Mouse (Mus musculus): ENCODE measurements around the gene Gm10471. TPM values are rescaled to one million over a fixed set of nuclear protein-coding genes. Genes with fewer than 3 reads are reported as not detected.

Gm10471 gene
- not detected in 4 replicates for total RNA-seq (2023)

GRCm38 (mm10) chr5:26089191-26089590 is at the start of gene Gm10471:
TSS of gene Gm10471 (minus strand) at chr5:26089291.

DNA sequence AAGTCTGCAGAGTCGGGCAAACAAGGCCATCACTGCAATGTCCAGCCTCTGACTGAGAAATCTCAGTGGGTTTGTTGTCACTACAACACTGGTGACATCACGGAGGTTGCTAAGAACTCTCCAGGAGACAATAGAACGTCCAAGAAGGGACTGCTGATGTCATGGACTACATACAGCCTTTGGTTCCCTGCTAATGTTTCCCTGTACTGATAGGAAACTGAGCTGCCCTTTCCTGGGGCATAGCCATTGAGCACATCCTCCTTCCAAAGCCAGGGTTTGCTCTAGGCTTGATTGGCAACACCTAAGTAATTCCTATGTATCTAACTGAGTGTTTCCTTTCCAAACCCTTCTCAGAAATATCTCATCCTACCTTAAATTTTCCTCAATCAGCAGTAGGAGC is 32.2 kb upstream of the Gm10471 start, which contains the start of gene Gm10220:
Gene Gm10220, minus strand, starts transcription at position 101 of the 400 bp plus-strand sequence.

DNA sequence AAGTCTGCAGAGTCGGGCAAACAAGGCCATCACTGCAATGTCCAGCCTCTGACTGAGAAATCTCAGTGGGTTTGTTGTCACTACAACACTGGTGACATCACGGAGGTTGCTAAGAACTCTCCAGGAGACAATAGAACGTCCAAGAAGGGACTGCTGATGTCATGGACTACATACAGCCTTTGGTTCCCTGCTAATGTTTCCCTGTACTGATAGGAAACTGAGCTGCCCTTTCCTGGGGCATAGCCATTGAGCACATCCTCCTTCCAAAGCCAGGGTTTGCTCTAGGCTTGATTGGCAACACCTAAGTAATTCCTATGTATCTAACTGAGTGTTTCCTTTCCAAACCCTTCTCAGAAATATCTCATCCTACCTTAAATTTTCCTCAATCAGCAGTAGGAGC is 16.2 kb upstream of the Gm10471 start, which contains the start of gene 5031410I06Rik:
Gene 5031410I06Rik, minus strand, starts transcription at position 101 of the 400 bp plus-strand sequence.

GRCm38 (mm10) chr5:26058481-26058880 is 30.6 kb downstream of the Gm10471 start, which contains the start of gene Gm7347:
TSS of gene Gm7347 (minus strand) at chr5:26058581.

GRCm38 (mm10) chr5:26039458-26039857 is 49.6 kb downstream of the Gm10471 start, which contains the start of gene Speer4a:
TSS of gene Speer4a (minus strand) at chr5:26039558.

Other genes starting within 250 kb of the Gm10471 start
- not detected in 4 replicates for gene Gm21663, start 146.9 kb downstream of the Gm10471 start, total RNA-seq (2023)
- not detected in 4 replicates for gene Gm21671, start 134.9 kb downstream of the Gm10471 start, total RNA-seq (2023)
- not detected in 4 replicates for gene Gm21680, start 116.6 kb downstream of the Gm10471 start, total RNA-seq (2023)
- not detected in 4 replicates for gene Gm21698, start 100.6 kb downstream of the Gm10471 start, total RNA-seq (2023)
- gene Gm1979, start 84.5 kb downstream of the Gm10471 start, total RNA-seq (2023), result not detected in 4 replicates
- gene Gm5862, start 66.4 kb downstream of the Gm10471 start, total RNA-seq (2023), result not detected in 4 replicates
- gene Speer4a, start 49.7 kb downstream of the Gm10471 start, total RNA-seq (2023), result not detected in 4 replicates
- gene Gm7347, start 30.7 kb downstream of the Gm10471 start, total RNA-seq (2023), result not detected in 4 replicates
- not detected in 4 replicates for gene 5031410I06Rik, start 16.1 kb upstream of the Gm10471 start, total RNA-seq (2023)
- gene Gm10220, start 32.1 kb upstream of the Gm10471 start, total RNA-seq (2023), result not detected in 4 replicates
- gene Gm7361, start 168.4 kb upstream of the Gm10471 start, total RNA-seq (2023), result not detected in 4 replicates